Mouse (Mus musculus) MN1 (cell line): Measurements from ENCODE around the gene Fkbp5.
"Not testable (repeated sequence)": the region's sequence is repeated elsewhere in the genome, so short reads cannot be mapped to it uniquely, and the experiment has no call there.

Experiments used
- DNase-seq: peaks from one replicate; pipeline ENCODE4 v3.0.0-alpha.2; 2016; ENCODE audit warnings: low spot score

Fkbp5 gene

GRCm38 (mm10) chr17:28419636-28420035 lies 97.7 kb downstream of the Fkbp5 start:
- no peak for DNase-seq

- DNase-seq, result no peak
Measured at GRCm38 (mm10) chr17:28418954-28419353, 98.4 kb downstream of the Fkbp5 start.

GRCm38 (mm10) chr17:28418481-28418880 lies 98.8 kb downstream of the Fkbp5 start:
- not testable (repeated sequence) for DNase-seq

GRCm38 (mm10) chr17:28417771-28418170 lies 99.6 kb downstream of the Fkbp5 start:
- DNase-seq, result no peak

GRCm38 (mm10) chr17:28415271-28415670 lies 102.1 kb downstream of the Fkbp5 start:
- no peak for DNase-seq

GRCm38 (mm10) chr17:28411381-28411960 lies 105.9 kb downstream of the Fkbp5 start:
- DNase-seq, result no peak

GRCm38 (mm10) chr17:28410731-28411130 lies 106.6 kb downstream of the Fkbp5 start:
- DNase-seq, result no peak

- DNase-seq, result no peak
Measured at GRCm38 (mm10) chr17:28408251-28408918, 108.9 kb downstream of the Fkbp5 start.

GRCm38 (mm10) chr17:28407418-28408250 lies 109.7 kb downstream of the Fkbp5 start:
- DNase-seq, result peak; percentile 85

GRCm38 (mm10) chr17:28406471-28406870 lies 110.9 kb downstream of the Fkbp5 start:
- no peak for DNase-seq

- DNase-seq, result not testable (repeated sequence)
Measured at GRCm38 (mm10) chr17:28404745-28405144, 112.6 kb downstream of the Fkbp5 start.

- no peak for DNase-seq
Measured at GRCm38 (mm10) chr17:28404301-28404700, 113.0 kb downstream of the Fkbp5 start.

GRCm38 (mm10) chr17:28394994-28395393 lies 122.3 kb downstream of the Fkbp5 start:
- DNase-seq, result no peak

- DNase-seq, result no peak
Measured at GRCm38 (mm10) chr17:28394051-28394765, 123.1 kb downstream of the Fkbp5 start.

GRCm38 (mm10) chr17:28391568-28392432 lies 125.5 kb downstream of the Fkbp5 start:
- DNase-seq, result no peak

- DNase-seq, result no peak
Measured at GRCm38 (mm10) chr17:28388534-28388933, 128.8 kb downstream of the Fkbp5 start.

GRCm38 (mm10) chr17:28386150-28386905 lies 131.0 kb downstream of the Fkbp5 start:
- DNase-seq, result peak; percentile 47

GRCm38 (mm10) chr17:28384298-28384697 lies 133.0 kb downstream of the Fkbp5 start:
- peak; percentile 31 for DNase-seq

- DNase-seq, result no peak
Measured at GRCm38 (mm10) chr17:28380255-28380654, 137.1 kb downstream of the Fkbp5 start.

GRCm38 (mm10) chr17:28375592-28376061 lies 141.7 kb downstream of the Fkbp5 start:
- DNase-seq, result no peak
